Comparison of ENCODE assay signal across 10 mouse cellular contexts in genomic region chr14:15438096-15438484, GRCm38 (mm10). TPM values are rescaled to one million over a fixed set of nuclear protein-coding genes. Genes with fewer than 3 reads are reported as not detected.
DNase-seq lines count a peak whose midpoint lies in the region; ATAC-seq and TF ChIP-seq lines count a peak whose summit lies in the region.
"Had no signal": no experiment of that assay in that cellular context is flagged by ENCODE, and none has a peak within 500 bp of the region (broad histone marks: within the 10 kb centered on the region; RNA-seq: fewer than 3 reads in every experiment).

No protein-coding gene starts in this region.

- peaks cover 21% of the 10 kb centered on the region for H3K4me1 ChIP-seq in forebrain, embryonic 10.5 days
- H3K4me1 ChIP-seq in hindbrain, embryonic 15.5 days (replicated peaks): 0 out of 2 replicates have a peak, but pooled peaks cover 23% of the 10 kb centered on the region
- H3K4me1 ChIP-seq in liver, embryonic 12.5 days: no peaks in the 10 kb centered on the region
- no peaks in the 10 kb centered on the region for H3K4me1 ChIP-seq in small intestine, adult 2 months (ENCODE audit: control insufficient read depth, insufficient read depth, insufficient read length, low read length)

- WGBS in forebrain, embryonic 10.5 days: under 1% methylated on average over 11 of the region's 11 CpGs
- 1% methylated on average over 11 of the region's 11 CpGs for WGBS in hindbrain, embryonic 15.5 days
- WGBS in liver, embryonic 12.5 days (ENCODE audit: insufficient replicate concordance): 0% methylated on average over 11 of the region's 11 CpGs
- whole genome bisulfite sequencing in small intestine, adult 2 months: under 1% methylated on average over 11 of the region's 11 CpGs

- peak; percentile 37 for ATAC-seq in hindbrain, embryonic 15.5 days (ENCODE audit: low FRiP score, low read depth)
- ATAC-seq in liver, embryonic 12.5 days: no peak

- H3K9me3 ChIP-seq in forebrain, embryonic 10.5 days: no peaks in the 10 kb centered on the region
- no peaks in the 10 kb centered on the region for H3K9me3 ChIP-seq in hindbrain, embryonic 15.5 days
- H3K9me3 ChIP-seq in liver, embryonic 12.5 days (replicated peaks): no peaks in the 10 kb centered on the region

- no peaks in the 10 kb centered on the region for H3K36me3 ChIP-seq in forebrain, embryonic 10.5 days (replicated peaks)
- H3K36me3 ChIP-seq in hindbrain, embryonic 15.5 days: no peaks in the 10 kb centered on the region
- no peaks in the 10 kb centered on the region for H3K36me3 ChIP-seq in liver, embryonic 12.5 days
- no peaks in the 10 kb centered on the region for H3K36me3 ChIP-seq in small intestine, adult 2 months (ENCODE audit: control insufficient read depth, insufficient read depth, low read length)

- H3K27me3 ChIP-seq in forebrain, embryonic 10.5 days (ENCODE audit: poor library complexity, severe bottlenecking): peaks cover 45% of the 10 kb centered on the region
- H3K27me3 ChIP-seq in hindbrain, embryonic 15.5 days: no peaks in the 10 kb centered on the region
- peaks cover 35% of the 10 kb centered on the region for H3K27me3 ChIP-seq in liver, embryonic 12.5 days (replicated peaks)
- no peaks in the 10 kb centered on the region for H3K27me3 ChIP-seq in small intestine, adult 2 months (ENCODE audit: control insufficient read depth, insufficient read depth, low read length)
- H3K27me3 ChIP-seq: CH12.LX had no signal

- peak overlapping the region; percentile 70 for H3K27ac ChIP-seq in gastrocnemius, adult 2 months
- peak overlapping the region; percentile 81 for H3K27ac ChIP-seq in forebrain, embryonic 10.5 days
- peak overlapping the region; percentile 82 for H3K27ac ChIP-seq in hindbrain, embryonic 15.5 days (replicated peaks)
- H3K27ac ChIP-seq in liver, embryonic 12.5 days: no peak overlapping the region
- H3K27ac ChIP-seq in small intestine, adult 2 months (ENCODE audit: insufficient read depth, low read depth, low read length): no peak overlapping the region

- peak overlapping the region; percentile 55 for H3K9ac ChIP-seq in hindbrain, embryonic 15.5 days
- no peak overlapping the region for H3K9ac ChIP-seq in liver, embryonic 12.5 days

- intact Hi-C loops in gastrocnemius, adult 2 months (cut with DNase I): no loop called here

- DNase-seq in gastrocnemius, adult 2 months: no peak
- no peak for DNase-seq in gastrocnemius, adult 18-20 months (ENCODE audit: low spot score)
- DNase-seq in Muller cell, postnatal 12 days (ENCODE audit: inconsistent ontology term): peak; percentile 33
- no peak for DNase-seq in forebrain, embryonic 10.5 days (ENCODE audit: extremely low spot score, low spot score)
- DNase-seq in ovary, postnatal 36 days (ENCODE audit: low spot score): no peak

- H3K4me2 ChIP-seq in hindbrain, embryonic 15.5 days: peak overlapping the region; percentile 69
- H3K4me2 ChIP-seq in liver, embryonic 12.5 days: peak overlapping the region; percentile 64

- no peak for TF ChIP-seq POLR2A in small intestine, adult 2 months (IDR thresholded peaks at IDR 0.05; ENCODE audit: low read depth, low read length)

- TF ChIP-seq CTCF in gastrocnemius, adult 2 months (IDR thresholded peaks at IDR 0.05): no peak
- no peak for TF ChIP-seq CTCF in small intestine, adult 2 months (IDR thresholded peaks at IDR 0.05; ENCODE audit: extremely low read depth, insufficient read length, insufficient replicate concordance, low read depth, low read length)

- peak overlapping the region; percentile 76 for H3K4me3 ChIP-seq in gastrocnemius, adult 2 months
- H3K4me3 ChIP-seq in forebrain, embryonic 10.5 days: peak overlapping the region; percentile 66
- H3K4me3 ChIP-seq in hindbrain, embryonic 15.5 days: peak overlapping the region; percentile 69
- H3K4me3 ChIP-seq in liver, embryonic 12.5 days: peak overlapping the region; percentile 48
- H3K4me3 ChIP-seq in small intestine, adult 2 months (ENCODE audit: low read depth, low read length): peak overlapping the region; percentile 49
- H3K4me3 ChIP-seq: myocyte had no signal

RNA-seq across cellular contexts. Expression of gene Lrrc3b, which starts 0.7 kb away (rescaled TPM):
- 1 to 10 TPM; 1.9 to 3.3 TPM for total RNA-seq in gastrocnemius, adult 2 months (2021)
- 1 to 10 TPM; 1.1 to 1.4 TPM for total RNA-seq in gastrocnemius, adult 18-20 months (2021)
- 0.92 and 1.7 TPM in 2 replicates for polyA plus RNA-seq in forebrain, embryonic 10.5 days (2016; fragmentation: Nextera tagmentation; extraction: Ambion mirVana)
- polyA plus RNA-seq in hindbrain, embryonic 15.5 days (2015; fragmentation: Nextera tagmentation; extraction: Ambion mirVana): 25.3 and 30.3 TPM in 2 replicates
- 0.33 and 0.58 TPM in 2 replicates for polyA plus RNA-seq in liver, embryonic 12.5 days (2016; fragmentation: Nextera tagmentation; extraction: Ambion mirVana)
- 1.2 and 1.4 TPM in 2 replicates for polyA plus RNA-seq in small intestine, adult 2 months (2012; rRNA removed)
- total RNA-seq: CH12.LX had no signal
- polyA plus RNA-seq: myocyte had no signal

Comparison
In these comparisons a context has a peak if more than half of its experiments do, and no peak if none do; other contexts are left out.
1. H3K27ac ChIP-seq: peak in gastrocnemius, adult 2 months (single experiment), forebrain, embryonic 10.5 days (single experiment) and hindbrain, embryonic 15.5 days (single experiment); none in liver, embryonic 12.5 days (single experiment) and small intestine, adult 2 months (single experiment).
2. Peak in every context shown above with its lines, with median percentiles within 50 percentile points of each other: H3K4me3 ChIP-seq.